Mouse (Mus musculus) olfactory bulb, adult 2 months (tissue): ENCODE measurements at regions not wholly inside any gene's neighbourhood (a gene's known extent, or its start where the extent isn't known, plus 50 kb on each side); places are given as distances from the start of the nearest gene placed in this dataset.

ENCODE experiments used
- H3K27ac ChIP-seq: fragments of 200-500 bp; 2 replicates; pipeline ENCODE4 v1.5.1; 2012; ENCODE audit warnings: low read depth, low read length; ENCODE audit not compliant: insufficient read depth
- H3K4me1 ChIP-seq: fragments of 200-500 bp; 2 replicates; pipeline ENCODE4 v1.6.1; 2012; ENCODE audit warnings: low read length; ENCODE audit not compliant: control insufficient read depth, insufficient read depth
- H3K4me3 ChIP-seq: fragments of 200-500 bp; 2 replicates; pipeline ENCODE4 v1.5.1; 2012; ENCODE audit warnings: mild to moderate bottlenecking, low read depth, low read length, moderate library complexity; ENCODE audit not compliant: insufficient read depth
- CTCF ChIP-seq: fragments of 200-500 bp; IDR thresholded peaks from 2 replicates; pipeline ENCODE4 v1.5.1; 2012; ENCODE audit warnings: low read depth, mild to moderate bottlenecking, low read length, moderate library complexity; ENCODE audit not compliant: insufficient read depth
- POLR2A ChIP-seq: fragments of 200-500 bp; IDR thresholded peaks from 2 replicates; pipeline ENCODE4 v1.6.1; 2012; ENCODE audit warnings: mild to moderate bottlenecking, low read depth, low read length, moderate library complexity; ENCODE audit not compliant: insufficient read depth
- WGBS: fragments of 180-500 bp; shearing (Covaris S2); methylation state at CpG from one replicate; pipeline ENCODE4 v1.1.7; 2018; 5-methylcytosine and 5-hydroxymethylcytosine counted together

DNA sequence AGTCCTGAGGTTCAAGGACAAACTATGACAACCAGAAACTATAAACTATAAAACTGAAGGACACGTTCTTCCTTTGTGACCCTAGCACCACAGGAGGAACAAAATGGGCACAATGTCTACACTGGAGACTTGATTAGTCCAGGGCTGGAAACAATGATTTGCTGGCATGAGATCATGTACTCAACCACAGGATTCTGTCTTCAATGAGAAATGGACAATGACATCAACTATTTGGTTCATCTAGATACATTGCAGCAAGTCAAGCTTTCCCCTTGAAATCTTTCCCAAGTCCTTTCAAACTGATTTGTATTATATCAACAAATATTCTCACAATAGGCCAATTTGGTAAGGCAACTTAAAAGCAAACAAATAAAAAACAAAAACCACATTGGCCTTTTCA lies 98.6 kb upstream of the Fn1 start:
- 71% methylated on average over 1 of the region's 1 CpGs for WGBS
- TF ChIP-seq CTCF = no peak
- no peak for TF ChIP-seq POLR2A
- no peaks in the 10 kb centered on the region for H3K4me1 ChIP-seq
- no peak overlapping the region for H3K4me3 ChIP-seq
- no peak overlapping the region for H3K27ac ChIP-seq

DNA sequence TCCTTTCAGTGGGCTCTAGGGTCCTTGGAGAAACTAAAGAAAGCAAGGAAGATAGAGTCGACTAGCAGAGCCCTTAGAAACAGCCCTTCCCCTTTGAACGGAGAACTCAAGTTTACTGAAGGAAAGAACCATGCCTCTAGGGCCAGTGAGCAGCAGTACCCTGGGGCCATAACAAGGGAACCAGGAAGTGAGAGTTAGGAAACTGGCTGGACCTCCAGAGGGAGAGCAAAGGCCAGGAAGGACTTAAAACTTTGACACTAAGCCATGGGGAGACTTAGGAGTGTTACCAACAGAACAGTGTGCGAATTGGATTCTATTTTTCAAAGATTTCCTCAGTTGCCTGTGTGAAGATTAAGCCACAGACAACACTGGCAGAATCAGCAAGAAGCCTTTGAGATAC lies 82.6 kb upstream of the Fn1 start:
- H3K4me3 ChIP-seq = no peak overlapping the region
- no peak overlapping the region for H3K27ac ChIP-seq
- H3K4me1 ChIP-seq = no peaks in the 10 kb centered on the region
- WGBS = 82% methylated on average over 3 of the region's 3 CpGs
- TF ChIP-seq CTCF (no peak), POLR2A (no peak)

DNA sequence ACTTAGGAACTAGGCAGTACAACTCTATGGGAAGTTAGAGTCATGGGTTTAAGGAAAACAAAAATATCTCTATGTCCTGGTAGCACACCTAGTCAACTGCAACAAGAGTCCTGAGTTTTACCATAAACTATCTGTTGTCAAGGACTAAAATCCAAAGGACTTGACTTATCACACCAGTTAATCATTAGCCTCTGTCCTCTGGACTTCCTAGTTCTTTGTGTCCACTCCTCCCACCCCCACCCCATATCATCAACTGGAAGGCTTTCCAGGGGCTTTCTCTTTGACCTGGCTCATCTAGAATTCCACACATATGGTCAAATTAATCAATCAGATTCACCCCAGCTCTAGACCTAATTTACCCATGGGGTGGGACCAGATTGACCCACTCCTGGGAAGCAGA lies 78.6 kb upstream of the Fn1 start:
- Histone ChIP-seq H3K27ac (no peak overlapping the region), H3K4me3 (no peak overlapping the region), H3K4me1 (no peaks in the 10 kb centered on the region)
- no peak for TF ChIP-seq CTCF
- TF ChIP-seq POLR2A = no peak

DNA sequence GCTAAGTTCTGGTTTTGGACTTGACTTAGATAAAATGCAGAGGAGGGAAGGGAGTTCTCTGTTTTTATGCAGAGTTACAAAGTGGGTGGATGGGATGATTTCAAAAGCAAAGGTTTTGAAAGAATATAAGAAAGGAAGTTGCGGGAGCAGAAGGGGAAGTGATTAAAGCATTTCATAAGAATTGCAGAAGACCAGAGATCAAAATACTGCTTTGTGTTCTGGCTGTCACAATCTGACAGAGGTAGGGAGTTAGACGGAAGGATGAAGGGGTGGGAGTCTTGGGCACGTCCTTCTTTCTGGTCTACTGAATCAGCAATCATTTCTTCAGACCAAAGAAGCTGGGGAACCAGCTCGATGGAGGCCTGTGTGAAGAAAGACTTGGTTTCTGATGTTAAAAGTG lies 78.0 kb upstream of the Fn1 start:
- 80% methylated on average over 4 of the region's 4 CpGs for WGBS
- TF ChIP-seq POLR2A (no peak), CTCF (no peak)
- Histone ChIP-seq H3K27ac (no peak overlapping the region), H3K4me3 (no peak overlapping the region), H3K4me1 (no peaks in the 10 kb centered on the region)

DNA sequence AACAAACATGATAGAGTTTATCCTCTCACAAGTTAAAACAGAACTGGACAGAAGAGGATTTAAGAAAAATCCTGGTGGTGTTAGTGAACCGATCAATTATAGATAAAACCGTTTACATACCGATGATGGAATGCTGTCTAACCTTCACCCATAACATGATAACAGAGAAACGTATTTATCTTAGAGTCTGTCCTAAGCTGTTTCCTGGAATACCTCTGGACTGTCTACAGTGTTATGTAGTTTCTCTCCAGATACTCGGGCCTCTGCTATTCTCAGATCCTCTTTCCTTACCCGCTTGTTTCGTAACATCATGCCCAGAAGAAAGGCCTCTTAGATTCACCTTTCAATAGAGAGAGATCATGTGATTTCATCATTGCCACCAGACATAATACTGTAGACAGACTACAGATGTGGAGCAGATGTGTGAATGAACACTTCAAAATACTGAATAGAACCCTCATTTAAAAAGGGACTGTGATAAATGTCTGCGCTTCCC lies 75.9 kb upstream of the Fn1 start:
- TF ChIP-seq CTCF (no peak), POLR2A (no peak)
- H3K4me1 ChIP-seq = no peaks in the 10 kb centered on the region
- WGBS = 93% methylated on average over 8 of the region's 8 CpGs
- H3K27ac ChIP-seq = no peak overlapping the region
- no peak overlapping the region for H3K4me3 ChIP-seq

DNA sequence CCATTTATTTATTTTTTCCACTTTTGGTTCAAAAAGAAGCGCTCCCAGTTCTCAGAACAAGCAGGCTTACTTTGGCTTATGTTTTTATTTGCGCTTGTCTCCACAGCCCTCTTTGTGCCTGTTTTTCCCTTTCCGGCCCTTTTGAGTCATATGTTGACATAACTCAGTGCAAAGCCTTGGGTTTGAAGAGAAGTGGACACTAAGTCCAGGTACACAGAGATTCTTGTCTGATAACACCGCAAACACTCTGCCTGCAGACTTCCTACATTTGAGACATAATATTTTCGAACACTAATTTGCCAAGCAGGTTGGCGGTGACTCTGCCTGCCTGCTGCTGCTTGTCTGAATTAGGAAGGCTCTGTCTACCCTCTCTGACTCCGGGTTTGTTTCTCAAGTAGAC lies 70.8 kb upstream of the Fn1 start:
- no peak for TF ChIP-seq POLR2A
- TF ChIP-seq CTCF = no peak
- Histone ChIP-seq H3K4me3 (no peak overlapping the region), H3K27ac (no peak overlapping the region), H3K4me1 (no peaks in the 10 kb centered on the region)
- WGBS = 78% methylated on average over 7 of the region's 7 CpGs

DNA sequence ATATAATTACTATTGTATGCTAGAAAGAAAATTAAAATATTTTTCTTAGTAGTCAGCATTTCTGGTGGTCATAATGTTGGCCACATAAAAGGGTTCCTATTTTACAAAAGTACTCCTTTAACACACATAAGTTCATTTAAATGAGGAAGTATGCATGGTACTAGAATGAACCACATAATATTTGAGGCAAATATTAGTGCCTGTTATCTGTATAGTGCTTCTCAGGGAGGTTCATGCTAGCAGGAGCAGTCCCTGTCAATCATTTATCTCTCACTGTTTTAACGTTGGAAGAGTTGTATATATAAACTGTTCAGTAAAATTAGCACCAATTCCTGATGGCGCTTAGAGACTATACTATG lies 70.0 kb upstream of the Fn1 start:
- TF ChIP-seq CTCF = no peak
- TF ChIP-seq POLR2A = no peak
- H3K4me1 ChIP-seq = no peaks in the 10 kb centered on the region
- no peak overlapping the region for H3K27ac ChIP-seq
- H3K4me3 ChIP-seq = no peak overlapping the region
- 76% methylated on average over 2 of the region's 2 CpGs for WGBS

DNA sequence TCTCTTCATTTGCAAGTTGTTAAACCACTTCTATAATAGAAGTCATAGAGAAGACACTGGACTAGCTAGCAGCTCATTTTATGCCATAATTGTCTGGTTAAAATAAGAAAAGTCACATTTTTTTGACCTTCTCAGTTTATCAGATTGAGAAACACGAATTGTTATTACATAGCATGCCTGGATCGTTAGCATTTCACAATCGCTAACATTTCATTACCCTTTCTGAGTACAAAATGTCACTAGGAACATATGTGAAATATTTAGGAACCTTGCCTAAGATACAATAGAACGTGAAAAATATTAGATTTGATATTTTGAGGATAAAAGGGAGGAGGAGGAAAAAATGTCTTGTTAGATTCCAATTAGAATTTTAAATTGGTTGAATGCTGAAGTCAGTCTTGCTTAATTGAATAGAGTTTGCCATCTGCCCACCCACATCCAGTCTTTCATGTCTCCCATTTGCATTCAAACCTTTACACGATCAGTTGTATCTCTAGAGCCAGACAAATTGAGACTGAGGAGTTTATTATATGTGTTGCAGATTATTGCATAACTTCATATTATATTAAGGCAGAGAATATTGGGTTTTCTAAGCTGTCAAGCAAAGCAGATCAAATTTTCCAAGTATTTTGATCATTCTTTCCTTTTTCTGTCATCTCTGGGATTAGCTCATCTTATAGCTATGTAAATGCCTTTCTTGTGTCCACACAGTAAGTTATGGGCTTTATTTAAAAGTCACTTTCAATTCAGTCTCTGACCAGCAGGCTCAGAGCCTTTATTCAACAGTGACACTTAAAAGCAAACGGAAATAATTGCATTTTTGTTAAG lies 69.4 kb upstream of the Fn1 start:
- no peaks in the 10 kb centered on the region for H3K4me1 ChIP-seq
- 82% methylated on average over 6 of the region's 6 CpGs for WGBS
- no peak overlapping the region for H3K4me3 ChIP-seq
- TF ChIP-seq CTCF = no peak
- TF ChIP-seq POLR2A = no peak
- no peak overlapping the region for H3K27ac ChIP-seq
